Mouse (Mus musculus) neutrophil, adult 5-6 weeks (primary cell): ENCODE measurements around the gene Scml4. TPM values are rescaled to one million over a fixed set of nuclear protein-coding genes. Genes with fewer than 3 reads are reported as not detected.

ENCODE experiments used
- ATAC-seq: fragments of 151-379, 151-347 bp; 2 replicates; pipeline ENCODE4 v1.8.0; 2017; ENCODE audit warnings: mild to moderate bottlenecking, moderate TSS enrichment; ENCODE audit not compliant: insufficient number of reproducible peaks, poor library complexity, low FRiP score, severe bottlenecking; ENCODE audit errors: extremely low read depth
- total RNA-seq: library from RNA; stranded (forward); fragments of 200-1000 nt; gene quantifications from 2 replicates; pipeline ENCODE4 v1.2.3, GENCODE M21; 2017

The Scml4 gene
- total RNA-seq, 1 experiment from 2014 or later: 66.6 TPM

DNA sequence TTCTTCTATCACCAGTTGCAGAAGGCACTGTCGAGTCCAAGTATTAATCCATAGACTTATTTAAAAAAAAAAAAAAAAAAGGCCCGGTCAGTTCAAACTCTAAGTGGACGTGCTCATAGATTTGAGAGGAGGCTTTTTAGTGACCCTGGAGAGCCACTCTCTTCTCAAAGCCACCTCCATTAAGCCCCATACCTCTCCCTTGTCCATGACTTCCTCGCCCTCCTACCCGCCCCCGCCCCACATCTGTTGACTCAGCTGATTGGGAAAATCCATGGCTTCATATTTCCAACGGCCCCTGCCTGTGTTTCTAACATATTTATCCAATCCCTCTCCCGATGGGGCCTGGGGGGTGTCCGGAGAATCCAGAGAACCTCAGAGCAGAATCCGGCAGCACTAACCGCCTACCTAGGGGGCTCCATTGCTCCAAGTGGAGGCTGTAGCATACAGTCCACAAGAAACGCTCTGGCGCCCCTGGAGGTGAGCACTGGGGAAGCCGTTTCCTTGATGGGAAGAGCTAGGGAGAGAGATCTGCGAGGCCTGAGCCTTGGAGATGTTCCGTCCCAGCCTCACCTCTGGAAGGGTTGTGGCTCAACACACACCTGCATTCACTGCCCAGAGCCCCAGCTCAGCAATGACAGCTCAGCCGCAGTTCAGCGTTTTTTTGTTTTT lies 112.5 kb downstream of the Scml4 start:
- peak; percentile 36; the same call in 1 of the 2 replicates for ATAC-seq

DNA sequence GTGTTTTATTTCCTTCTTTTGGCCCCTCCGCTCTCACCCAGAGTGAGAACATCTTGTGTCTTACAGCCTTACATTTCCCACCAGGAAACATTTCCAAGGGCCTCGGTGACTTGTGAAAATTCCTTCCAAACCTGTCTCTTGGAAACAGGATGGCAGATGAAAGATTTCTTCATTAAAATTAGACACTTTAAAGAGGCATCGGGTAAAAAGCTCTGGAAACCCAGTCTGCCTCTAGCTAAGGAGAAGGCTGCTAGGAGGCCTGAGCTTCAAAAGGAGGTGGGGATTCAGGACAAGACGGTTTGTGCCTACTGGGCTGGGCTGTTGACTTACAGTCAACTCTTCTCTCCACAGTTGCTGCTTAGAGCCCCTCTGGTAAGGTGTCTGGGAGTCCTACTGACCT lies 113.4 kb downstream of the Scml4 start:
- no peak for ATAC-seq

DNA sequence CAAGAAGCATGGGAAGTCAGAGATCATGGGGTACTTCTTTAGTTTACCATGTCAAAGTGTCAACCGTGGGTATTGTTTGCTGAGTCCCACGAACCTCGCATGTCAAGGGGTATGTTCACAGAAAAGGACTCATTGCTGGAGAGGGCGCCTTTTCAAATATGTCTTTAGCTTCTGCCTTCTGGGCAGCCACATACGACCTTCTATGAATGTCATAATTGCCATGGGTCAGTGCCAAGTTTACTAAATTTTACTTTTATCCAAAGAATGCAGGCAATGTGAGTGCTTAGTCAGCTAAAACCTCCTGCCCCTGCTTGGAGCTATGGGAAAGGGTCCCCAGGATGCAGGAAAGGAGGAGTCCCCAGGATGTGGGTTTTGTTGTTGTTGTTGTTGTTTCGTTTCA lies 116.4 kb downstream of the Scml4 start:
- no peak for ATAC-seq

DNA sequence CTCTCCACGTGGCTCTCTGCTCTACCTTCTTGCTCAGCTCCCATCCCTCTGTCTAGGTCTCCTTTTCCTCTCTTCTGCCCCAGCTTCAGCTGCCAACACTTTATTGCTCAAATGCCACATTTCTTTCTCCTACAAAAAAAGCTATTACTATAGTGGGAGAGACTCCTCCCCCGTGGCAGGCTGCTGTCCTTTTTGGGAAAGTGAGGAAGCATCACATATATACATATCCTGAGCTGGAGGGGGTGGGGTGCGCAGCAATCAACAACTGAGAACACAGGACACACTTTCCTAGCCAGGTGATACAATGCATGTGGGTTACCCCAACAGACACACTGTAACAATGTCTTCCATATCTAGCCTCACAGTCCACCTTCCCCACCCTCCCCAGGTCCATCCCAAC lies 118.2 kb downstream of the Scml4 start:
- ATAC-seq: no peak

DNA sequence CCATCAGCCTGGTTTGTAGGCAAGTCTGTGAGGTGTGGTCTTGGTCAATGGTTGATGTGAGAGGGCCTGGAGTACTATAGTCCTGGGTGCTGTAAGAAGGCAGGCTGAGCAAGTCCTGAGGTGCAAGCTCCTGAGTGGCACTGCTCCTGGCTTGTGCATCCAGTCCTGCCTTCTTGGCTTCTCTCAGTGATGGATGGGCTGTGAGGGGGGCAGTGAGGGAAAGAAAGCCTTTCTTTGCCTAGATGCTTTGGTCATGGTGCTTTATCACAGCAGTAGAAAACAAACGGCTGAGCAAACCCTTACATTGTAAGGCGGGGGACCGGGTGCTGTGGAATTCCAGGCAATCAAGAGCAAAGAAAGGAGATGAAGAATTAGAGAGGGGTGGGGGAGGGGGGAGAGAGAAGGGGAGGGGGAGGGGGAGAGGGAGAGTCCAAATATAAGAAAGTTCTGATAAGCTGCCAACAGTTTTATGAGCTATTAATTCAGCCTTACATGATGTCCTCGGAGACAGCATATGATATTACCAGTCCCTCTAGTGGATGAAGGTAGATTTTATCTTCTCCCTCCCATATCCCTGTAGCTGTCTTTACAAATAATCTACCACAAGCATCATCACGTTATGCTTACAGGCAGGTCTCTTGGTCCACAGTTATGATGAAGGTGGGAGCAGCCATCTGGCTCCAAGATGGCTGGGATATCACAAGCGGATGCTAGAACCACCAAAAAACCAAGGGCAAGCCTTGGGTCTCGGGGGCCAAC lies 121.0 kb downstream of the Scml4 start:
- no peak for ATAC-seq

DNA sequence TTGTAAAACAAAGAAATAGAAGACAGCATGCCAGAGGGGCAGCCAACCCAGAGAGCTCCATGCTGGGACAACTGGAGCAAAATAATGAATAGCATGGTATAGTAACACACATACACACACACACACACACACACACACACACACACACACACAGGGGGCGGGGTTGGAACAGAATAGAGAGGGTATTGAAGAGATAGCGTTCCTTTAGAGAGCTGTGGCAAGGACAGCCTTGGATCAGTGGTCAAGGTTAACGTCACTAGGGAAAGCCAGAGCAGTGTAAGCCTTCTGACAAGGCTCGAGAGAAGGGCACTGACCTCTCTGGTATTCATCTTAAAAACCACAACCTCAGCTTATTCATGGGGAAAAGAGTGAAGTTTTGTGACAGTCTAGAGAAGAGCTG lies 124.7 kb downstream of the Scml4 start:
- ATAC-seq: no peak

DNA sequence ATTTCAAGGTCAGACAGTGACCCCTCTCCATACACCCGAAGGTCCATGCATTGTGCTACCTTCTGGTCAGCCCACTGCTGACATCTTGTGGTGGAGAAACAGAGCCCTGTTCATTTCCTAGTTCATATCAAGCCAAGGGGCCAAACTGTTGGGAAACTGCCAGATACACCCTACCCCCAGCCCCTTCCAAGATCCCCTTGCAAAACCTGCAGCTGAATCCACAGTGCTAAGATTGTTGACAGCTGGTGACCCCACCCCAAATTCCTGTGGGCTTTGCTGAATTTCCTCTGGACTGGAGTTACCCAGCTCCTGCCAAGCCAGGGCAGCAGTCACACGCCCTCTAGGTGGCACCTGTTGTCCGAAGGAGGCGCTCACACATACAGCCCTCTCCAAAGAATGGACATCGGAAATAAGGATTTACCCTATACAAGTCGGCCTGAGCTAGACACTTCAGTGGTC lies 127.5 kb downstream of the Scml4 start:
- no peak for ATAC-seq

DNA sequence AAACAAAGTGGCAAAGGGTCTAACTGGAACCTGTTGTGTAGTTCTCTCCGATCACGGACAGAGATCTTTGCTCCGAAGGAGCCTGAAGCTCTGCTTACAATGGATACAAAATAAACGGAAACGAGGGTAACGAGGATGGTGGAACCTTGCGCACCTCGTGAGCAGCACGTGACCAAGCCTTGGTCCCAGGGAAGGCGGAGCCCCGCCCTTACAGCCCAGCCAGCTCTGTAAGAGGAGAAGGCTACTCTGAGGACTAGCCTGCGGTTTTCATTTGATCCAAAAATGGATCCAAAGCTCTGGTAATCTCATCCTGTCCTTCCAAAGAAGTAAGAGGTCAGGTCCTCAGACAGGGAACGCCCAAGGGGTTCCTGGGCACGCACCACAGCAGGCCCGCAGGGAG lies 128.5 kb downstream of the Scml4 start:
- no peak for ATAC-seq

DNA sequence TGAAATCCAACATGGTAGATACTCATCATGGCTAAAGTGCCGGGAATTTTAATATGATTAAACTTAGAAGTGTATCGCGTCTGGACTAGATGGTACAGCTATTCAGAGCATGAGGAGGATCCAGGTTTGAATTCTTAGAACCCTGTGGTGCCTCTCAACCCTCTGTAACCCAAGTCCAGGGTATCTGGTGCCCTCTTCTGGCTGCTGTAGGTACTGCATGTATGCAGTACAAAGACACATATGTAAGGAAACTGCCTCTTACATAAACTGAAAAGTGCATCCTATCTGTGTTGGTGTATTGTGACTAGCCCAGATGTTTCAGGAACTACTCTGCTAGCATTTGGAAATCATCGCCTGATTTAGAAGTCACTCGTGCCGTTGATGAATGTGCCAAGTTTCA lies 129.7 kb downstream of the Scml4 start:
- ATAC-seq: peak; percentile 71

DNA sequence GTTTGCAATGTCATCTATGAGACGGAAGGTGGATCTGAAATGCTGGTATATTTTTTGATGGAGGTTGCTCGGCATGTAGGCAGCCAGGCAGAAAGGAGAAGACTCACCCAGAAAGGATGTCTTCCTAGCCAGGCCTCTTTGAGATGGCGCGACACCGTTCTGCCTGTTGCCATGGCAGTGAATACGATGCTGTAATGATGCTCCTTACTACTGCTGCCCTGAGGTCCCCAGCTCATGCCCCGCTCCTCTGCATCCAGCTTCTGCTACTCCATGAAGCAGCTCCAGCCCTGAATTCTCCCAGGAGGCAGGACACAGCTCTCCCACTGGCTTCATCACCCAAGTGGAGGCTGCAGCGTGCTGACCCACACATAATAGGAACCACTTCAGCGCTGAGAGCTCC lies 130.8 kb downstream of the Scml4 start:
- ATAC-seq: no peak

DNA sequence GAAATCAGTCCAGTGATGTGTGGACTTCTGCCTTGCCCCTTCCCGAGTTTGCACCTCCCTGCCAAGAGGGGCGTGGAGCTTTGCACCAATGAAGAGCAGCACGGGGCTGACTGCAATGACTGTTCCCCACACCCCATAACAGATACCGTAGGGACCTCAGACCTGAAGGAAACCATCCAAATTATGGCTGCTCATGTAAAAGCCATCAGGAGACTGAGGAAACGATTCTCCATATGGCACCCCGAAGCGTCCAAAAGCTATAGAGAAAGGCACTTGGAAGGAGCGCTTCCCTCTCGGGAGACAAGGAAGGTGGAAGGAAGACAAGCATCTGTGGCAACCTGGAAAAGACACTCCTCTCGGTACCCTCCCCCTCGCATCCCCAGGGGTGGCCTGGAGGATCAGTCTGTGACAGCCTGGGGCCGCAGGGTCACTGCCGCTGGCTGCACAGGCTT lies 134.2 kb downstream of the Scml4 start:
- no peak for ATAC-seq

DNA sequence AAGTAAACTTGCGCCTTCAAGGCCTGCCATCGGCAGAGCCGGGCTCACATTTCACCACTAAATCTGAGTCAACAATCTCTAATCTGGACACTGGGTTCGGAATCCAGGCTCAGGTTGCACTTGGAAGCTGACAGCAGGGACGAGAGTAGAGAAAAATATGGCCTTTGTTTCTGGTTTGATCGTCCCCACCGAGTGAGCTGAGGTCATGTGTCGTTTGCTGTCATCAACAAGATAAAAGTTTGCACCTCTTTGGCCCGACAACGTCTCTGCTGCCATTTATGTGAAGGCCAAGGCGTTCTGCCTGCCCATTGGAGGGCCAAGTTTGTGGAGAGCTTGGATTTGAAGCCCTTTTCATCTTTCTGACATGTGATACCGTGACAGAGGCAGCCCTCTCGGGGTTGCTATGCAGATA lies 135.3 kb downstream of the Scml4 start:
- no peak for ATAC-seq

DNA sequence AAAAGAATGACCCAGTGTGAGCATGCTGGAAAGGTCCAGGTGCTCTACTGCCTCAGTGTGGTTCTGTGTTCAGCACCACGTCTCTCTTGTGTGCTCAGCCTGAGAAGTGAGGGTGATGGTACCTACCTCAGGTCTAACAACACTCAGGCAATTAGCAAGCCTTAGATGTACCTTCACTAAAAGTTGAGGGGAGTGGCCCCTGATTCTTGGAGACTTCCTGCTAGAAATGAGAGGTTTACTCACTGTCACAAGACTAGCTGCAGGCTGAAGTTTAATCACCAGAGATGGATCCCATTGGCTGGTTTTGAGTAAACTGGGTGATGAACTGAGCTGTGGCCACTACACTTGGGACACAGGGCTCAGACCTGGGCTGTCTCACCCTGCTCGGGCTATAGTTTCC lies 137.1 kb downstream of the Scml4 start:
- ATAC-seq: no peak

DNA sequence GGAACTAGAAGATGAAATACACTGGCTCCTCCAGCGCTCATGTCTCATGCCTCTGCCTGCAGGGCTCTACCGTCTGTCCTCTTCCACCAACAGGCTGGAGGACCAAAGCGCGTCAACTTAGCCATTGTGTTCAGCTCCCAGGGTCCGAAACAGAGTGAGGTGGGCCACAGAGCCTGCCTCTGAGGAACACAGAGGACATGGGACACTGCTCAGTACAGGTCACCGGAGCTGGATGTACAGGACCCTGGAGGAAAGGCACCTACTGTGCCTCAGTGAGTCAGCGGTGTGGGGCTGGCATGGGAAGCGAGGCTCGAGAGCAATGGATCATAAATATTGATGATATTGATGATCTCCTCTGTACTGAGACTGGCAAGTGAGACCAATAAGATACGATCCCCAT lies 139.2 kb downstream of the Scml4 start:
- ATAC-seq: no peak

DNA sequence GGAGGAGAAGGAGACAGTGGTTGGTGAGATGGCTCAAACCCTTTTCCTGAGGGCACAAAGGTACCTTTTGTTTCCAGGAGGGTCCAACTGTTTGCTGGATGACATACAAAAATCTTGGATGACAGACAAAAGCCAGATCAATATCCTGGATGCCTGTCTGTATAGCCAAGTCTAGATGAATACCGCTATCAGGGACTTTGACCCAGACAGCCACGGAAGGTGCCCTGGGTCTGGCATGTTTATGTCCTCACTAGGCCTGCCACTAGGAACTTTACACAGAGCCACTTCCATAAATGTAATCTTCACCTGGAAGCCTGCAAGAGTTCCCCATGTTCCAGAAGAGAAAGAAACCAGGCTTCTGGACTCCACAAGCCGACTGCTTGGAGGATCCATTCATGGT lies 141.3 kb downstream of the Scml4 start:
- no peak for ATAC-seq

DNA sequence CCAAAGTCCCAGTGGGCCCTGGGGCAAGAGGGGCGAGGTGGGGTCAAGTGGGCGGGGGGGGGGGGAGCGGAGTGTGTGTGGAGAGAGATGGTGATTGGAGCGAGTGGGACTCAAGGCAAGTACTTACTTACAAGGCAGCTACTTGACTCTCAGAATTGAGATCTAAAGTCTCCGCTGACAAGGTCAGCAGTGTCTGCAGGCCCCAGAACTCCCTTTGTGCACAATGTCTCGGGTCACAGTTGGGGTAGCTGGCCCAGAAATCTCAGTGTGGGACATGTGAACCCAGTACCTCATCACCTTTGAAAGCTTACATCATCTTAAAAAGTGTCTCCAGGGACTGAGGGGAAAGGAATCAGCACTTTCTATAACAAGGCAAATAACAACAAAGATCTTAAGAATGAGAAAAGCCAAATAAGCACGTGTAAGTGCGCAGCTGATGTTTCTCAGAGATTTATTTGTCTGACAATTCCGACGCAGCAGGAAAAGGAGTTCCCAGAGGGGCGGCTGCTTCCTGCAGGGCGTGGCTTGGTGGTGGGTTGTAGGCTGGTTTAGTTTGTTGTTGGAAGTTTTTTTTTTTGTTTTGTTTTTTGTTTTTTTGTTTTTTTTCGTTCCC lies 142.0 kb downstream of the Scml4 start:
- no peak for ATAC-seq

DNA sequence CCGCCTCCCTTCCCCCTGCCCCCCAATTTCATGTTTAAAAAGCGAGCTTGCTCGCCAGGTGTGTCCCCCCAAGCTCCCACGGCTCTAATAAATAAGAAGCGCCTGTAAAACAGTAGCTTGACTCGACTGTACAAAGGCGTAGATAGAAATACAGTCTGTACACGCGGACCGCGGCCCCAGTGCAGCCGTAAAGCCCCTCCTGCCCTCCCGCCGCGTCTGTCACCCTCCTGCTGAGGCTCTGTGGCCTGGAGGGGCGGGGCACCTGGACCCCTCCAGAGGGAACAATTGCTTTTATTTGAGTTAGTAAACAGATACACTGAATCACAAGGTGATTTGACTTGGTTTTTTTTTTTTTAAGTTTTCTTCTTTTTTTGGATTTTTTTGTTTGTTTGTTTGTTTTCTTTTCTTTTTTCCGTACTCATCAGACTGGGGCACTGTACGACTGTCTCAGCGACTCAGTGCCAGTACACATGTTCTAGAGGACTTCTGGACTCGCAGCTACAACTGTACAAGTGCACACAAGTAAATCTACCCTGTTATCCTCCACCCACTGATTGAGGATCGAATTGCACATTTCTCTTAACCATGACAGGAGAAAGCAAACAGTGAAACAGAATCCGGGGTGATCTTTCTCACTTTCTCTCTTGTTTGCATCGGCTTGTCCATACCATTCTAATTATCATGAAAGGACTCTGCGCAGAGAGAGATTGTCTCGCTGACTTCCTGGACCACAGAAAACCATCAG lies 142.7 kb downstream of the Scml4 start:
- ATAC-seq: no peak

DNA sequence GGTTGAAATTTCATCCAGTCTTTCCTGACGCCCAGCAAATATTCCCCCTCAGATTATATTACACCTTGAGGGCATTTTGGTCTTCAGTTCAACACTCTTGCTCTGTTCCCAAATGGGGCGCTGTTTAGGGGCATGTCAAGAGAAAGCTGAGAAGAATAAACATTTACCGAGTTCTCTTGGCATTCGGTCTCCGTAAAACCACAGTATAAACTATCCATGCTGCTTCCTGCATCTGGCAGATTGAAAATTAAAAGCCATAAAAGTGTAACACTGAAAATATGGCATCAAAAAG lies 143.2 kb downstream of the Scml4 start:
- no peak for ATAC-seq

DNA sequence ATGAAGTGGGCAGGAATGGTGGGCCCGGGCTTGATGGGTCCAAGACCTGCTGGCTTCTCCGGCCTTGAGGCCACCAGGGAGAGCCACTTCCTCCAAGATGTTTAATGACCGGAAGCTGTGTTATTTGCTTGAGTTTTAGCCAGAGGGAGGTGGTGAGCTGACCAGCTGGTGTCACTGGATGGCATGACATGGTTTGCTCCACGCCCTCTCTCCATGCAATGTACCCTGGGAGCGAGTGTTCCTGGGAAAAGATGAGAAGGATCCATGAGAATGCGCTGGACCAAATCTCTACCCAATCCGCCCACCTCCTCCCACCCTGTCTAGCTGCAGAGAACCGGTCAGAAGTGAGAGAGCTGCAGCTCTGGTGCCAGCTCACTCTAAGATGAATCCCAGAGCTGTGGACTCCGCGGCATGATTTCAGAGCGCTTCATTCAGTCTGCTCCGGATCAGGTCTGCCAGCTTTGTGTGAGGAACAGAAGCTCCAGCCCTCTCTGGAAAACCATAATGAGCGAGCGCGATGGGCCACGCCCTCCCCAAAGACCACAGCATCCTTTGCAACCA lies 144.1 kb downstream of the Scml4 start:
- no peak for ATAC-seq
